Mouse (Mus musculus) adipocyte (in vitro differentiated cells): ENCODE results near the gene Apob.
A peak's percentile ranks its signal among the peaks of the same experiment; 100 is the strongest.
"Not testable (repeated sequence)": the region's sequence is repeated elsewhere in the genome, so short reads cannot be mapped to it uniquely, and the experiment has no call there.

ENCODE experiments used
- DNase-seq: peaks from one replicate; pipeline ENCODE4 v3.0.0-alpha.2; 2016; ENCODE audit warnings: low spot score

Apob gene

GRCm38 (mm10) chr12:7977466-7978189 is at the start of gene Apob:
Gene Apob, plus strand, starts transcription at chr12:7977648.
- no peak for DNase-seq

GRCm38 (mm10) chr12:7932405-7932920 is 45.0 kb upstream of the Apob start:
- no peak for DNase-seq

- DNase-seq = no peak
Observed at GRCm38 (mm10) chr12:7950098-7950745, 27.2 kb upstream of the Apob start.

GRCm38 (mm10) chr12:7958851-7959250 is 18.6 kb upstream of the Apob start:
- no peak for DNase-seq

- no peak for DNase-seq
Observed at GRCm38 (mm10) chr12:7959310-7959918, 18.0 kb upstream of the Apob start.

GRCm38 (mm10) chr12:7962314-7962927 is 15.0 kb upstream of the Apob start:
- peak; percentile 32 for DNase-seq

GRCm38 (mm10) chr12:7967221-7967620 is 10.2 kb upstream of the Apob start:
- DNase-seq = no peak

- no peak for DNase-seq
Observed at GRCm38 (mm10) chr12:7970301-7970700, 7.1 kb upstream of the Apob start.

- no peak for DNase-seq
Observed at GRCm38 (mm10) chr12:7970817-7971216, 6.6 kb upstream of the Apob start.

GRCm38 (mm10) chr12:7971736-7972135 is 5.7 kb upstream of the Apob start:
- no peak for DNase-seq

- DNase-seq = no peak
Observed at GRCm38 (mm10) chr12:7973773-7974322, 3.6 kb upstream of the Apob start.

GRCm38 (mm10) chr12:7978190-7978884 is 889 bp downstream of the Apob start:
- peak; percentile 72 for DNase-seq

GRCm38 (mm10) chr12:7984411-7984810 is 7.0 kb downstream of the Apob start:
- no peak for DNase-seq

- DNase-seq = peak; percentile 88
Observed at GRCm38 (mm10) chr12:7990804-7991203, 13.4 kb downstream of the Apob start.

GRCm38 (mm10) chr12:7991570-7991969 is 14.1 kb downstream of the Apob start:
- DNase-seq = no peak

- no peak for DNase-seq
Observed at GRCm38 (mm10) chr12:8020931-8021330, 43.5 kb downstream of the Apob start.

GRCm38 (mm10) chr12:8029520-8029919 is 52.1 kb downstream of the Apob start:
- DNase-seq = no peak

- DNase-seq = no peak
Observed at GRCm38 (mm10) chr12:8030057-8030456, 52.6 kb downstream of the Apob start.

GRCm38 (mm10) chr12:8031169-8031568 is 53.7 kb downstream of the Apob start:
- DNase-seq = not testable (repeated sequence)

GRCm38 (mm10) chr12:8031595-8032358 is 54.3 kb downstream of the Apob start:
- DNase-seq = no peak

GRCm38 (mm10) chr12:8032359-8032755 is 54.9 kb downstream of the Apob start:
- DNase-seq = no peak
